ENCODE assay signal across 18 mouse cellular contexts in the genomic region with DNA sequence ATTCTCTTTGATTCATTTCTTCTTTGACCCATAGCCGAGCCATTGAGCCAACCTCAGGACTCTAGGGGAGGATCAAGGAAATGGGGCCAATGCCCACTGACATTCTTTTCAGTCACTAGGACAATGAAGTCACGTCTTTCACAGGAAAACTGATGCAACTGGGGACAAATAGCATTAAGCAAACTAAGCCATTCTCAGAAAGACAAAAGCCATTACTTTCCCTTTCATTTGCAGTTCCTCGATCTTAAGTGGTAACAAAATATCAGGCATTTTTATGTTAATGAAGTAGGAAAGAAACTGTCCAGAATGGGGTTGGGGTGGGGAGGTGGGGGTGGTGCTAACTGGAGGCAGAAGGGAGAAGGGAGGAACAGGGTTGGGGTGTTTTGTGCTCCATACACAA.
"Had no signal": no experiment of that assay in that cellular context is flagged by ENCODE, and none has a peak within 500 bp of the region (broad histone marks: within the 10 kb centered on the region; RNA-seq: fewer than 3 reads in every experiment).

No protein-coding gene starts in this region.

- H3K27ac ChIP-seq: kidney, embryonic 15.5 days; limb, embryonic 12.5 days; limb, embryonic 15.5 days; liver, embryonic 14.5 days; lung, embryonic 15.5 days; midbrain, embryonic 10.5 days; midbrain, embryonic 13.5 days; stomach, embryonic 15.5 days had no signal

- H3K4me1 ChIP-seq: kidney, embryonic 15.5 days; limb, embryonic 12.5 days; limb, embryonic 15.5 days; lung, embryonic 15.5 days; megakaryocyte, embryonic 14.5 days; midbrain, embryonic 13.5 days; stomach, embryonic 15.5 days had no signal

- H3K27me3 ChIP-seq: kidney, embryonic 15.5 days; limb, embryonic 12.5 days; limb, embryonic 15.5 days; lung, embryonic 15.5 days; megakaryocyte, embryonic 14.5 days; midbrain, embryonic 13.5 days; stomach, embryonic 15.5 days had no signal

- H3K9me3 ChIP-seq: kidney, embryonic 15.5 days; limb, embryonic 12.5 days; limb, embryonic 15.5 days; lung, embryonic 15.5 days; megakaryocyte, embryonic 14.5 days; midbrain, embryonic 10.5 days; midbrain, embryonic 13.5 days; stomach, embryonic 15.5 days had no signal

- H3K36me3 ChIP-seq: kidney, embryonic 15.5 days; limb, embryonic 12.5 days; limb, embryonic 15.5 days; lung, embryonic 15.5 days; midbrain, embryonic 10.5 days; midbrain, embryonic 13.5 days; stomach, embryonic 15.5 days had no signal

- H3K4me2 ChIP-seq: kidney, embryonic 15.5 days; limb, embryonic 12.5 days; limb, embryonic 15.5 days; liver, embryonic 11.5 days; lung, embryonic 15.5 days; midbrain, embryonic 13.5 days; stomach, embryonic 15.5 days had no signal

- DNase-seq: kidney, adult 8-10 months; kidney, postnatal 10 days; kidney, postnatal 4 days; left cerebral cortex, postnatal 4 days; liver, postnatal 0 days; lung, postnatal 10 days; lung, postnatal 36 days; thymus, postnatal 25 days had no signal

- H3K4me3 ChIP-seq: kidney, embryonic 15.5 days; limb, embryonic 12.5 days; limb, embryonic 15.5 days; lung, embryonic 15.5 days; megakaryocyte, embryonic 14.5 days; midbrain, embryonic 10.5 days; midbrain, embryonic 13.5 days; stomach, embryonic 15.5 days had no signal
